Mouse (Mus musculus) mouse embryonic stem cell (cell line): ENCODE data around the gene Fhit.

ENCODE experiments used
- in situ Hi-C, 2 experiments: fragments of 300-500 bp; cut with MboI; formaldehyde crosslinking; loops; 1 replicate in 1 of 2; 3 replicates in 1 of 2; pipeline ENCODE4 v1.14.3; 2019 to 2020; ENCODE audit warnings: low sequenced_read_pairs in 2 of 2, low pct_unique_long_range_greater_than_20kb in 1 of 2, mixed read lengths in 1 of 2; ENCODE audit not compliant: unreplicated experiment in 1 of 2

Gene Fhit

GRCm38 (mm10) chr14:10567771-10568170 is 594.1 kb downstream of the Fhit start:
- in situ Hi-C loops = no loop called here

GRCm38 (mm10) chr14:10554755-10555154 is 607.1 kb downstream of the Fhit start:
- in situ Hi-C loops = no loop called here

DNA sequence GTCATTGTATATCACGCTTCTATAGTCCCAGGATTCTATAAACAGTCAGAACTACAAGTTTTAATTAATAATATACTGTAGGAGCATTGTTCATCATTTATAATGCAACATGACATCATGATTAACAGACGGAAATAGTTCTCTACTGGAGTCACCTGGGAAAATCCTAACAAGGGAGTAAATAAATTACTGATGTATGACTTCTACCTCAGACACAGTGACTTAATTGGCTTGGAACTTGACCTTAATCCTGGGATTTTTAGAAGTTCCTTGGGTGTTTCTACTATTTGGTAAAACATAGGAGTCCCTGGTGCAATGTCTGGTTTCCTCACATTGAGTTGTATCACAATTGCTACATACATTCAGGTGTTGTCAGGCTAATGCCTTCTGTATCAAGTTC is 613.2 kb downstream of the Fhit start:
- in situ Hi-C loops = no loop called here

GRCm38 (mm10) chr14:10545916-10546315 is 615.9 kb downstream of the Fhit start:
- in situ Hi-C loops = no loop called here

DNA sequence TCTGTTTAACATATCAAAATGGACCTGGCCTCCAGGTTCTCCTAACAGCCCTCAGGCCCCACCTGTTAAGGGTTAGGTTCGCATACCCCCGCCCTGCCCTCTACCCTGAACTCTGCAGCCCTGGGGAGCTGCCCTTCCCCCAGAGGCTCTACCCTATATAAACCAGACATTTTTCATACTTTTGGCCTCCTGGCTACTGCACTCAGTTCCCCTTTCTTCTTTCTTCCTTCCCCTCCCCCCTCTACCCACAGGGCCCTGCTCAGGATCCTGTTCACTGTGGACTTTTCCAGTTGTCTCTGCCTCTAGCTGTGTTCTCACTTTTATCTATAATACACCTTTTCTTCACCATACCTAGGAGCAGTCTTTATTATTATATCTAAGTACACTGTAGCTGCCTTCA is 627.0 kb downstream of the Fhit start:
- in situ Hi-C loops = no loop called here

GRCm38 (mm10) chr14:10531748-10532500 is 629.9 kb downstream of the Fhit start:
- in situ Hi-C loops = no loop called here

DNA sequence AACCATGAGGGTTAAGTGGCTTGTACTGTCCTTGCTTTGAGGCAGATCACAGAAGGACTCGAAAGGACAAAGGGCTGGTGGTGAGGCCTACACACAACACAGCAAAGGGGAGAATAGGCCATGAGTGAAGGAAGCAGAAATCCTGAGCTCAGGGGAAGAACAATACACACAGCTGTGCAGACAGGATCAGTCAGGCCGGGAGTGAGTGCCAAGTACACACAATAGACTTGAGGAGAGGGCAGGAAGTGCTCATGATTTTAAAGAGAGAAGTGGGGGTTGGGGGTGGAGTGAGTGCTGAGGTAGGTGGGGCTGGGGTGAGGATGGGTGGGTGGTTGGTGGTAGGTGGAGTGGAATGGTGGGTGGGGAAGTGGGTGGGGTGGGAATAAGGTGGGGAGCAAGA is 635.0 kb downstream of the Fhit start:
- in situ Hi-C loops = no loop called here

DNA sequence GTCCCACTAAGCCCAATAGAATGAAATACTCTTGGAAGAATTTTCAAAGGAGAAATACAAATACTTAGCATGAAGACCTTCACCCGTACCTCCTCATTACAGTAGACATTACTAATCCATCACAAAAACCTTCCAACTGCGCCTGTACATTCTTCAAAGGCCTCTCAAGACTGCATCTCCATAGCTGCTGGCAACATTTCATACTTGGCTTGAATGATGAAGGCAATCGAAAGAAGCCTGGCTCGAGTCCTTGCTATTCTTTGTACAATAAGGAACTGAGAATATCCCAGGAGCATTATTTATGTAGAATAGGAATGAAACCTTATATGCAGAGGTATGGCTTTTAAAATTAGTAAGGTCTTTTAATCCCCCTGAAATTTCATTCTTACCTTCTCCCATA is 636.0 kb downstream of the Fhit start:
- in situ Hi-C loops = no loop called here

- in situ Hi-C loops = no loop called here
These were observed 647.8 kb downstream of the Fhit start for GRCm38 (mm10) chr14:10514026-10514425.

- in situ Hi-C loops = no loop called here
These were observed 652.6 kb downstream of the Fhit start for GRCm38 (mm10) chr14:10509252-10509651.

DNA sequence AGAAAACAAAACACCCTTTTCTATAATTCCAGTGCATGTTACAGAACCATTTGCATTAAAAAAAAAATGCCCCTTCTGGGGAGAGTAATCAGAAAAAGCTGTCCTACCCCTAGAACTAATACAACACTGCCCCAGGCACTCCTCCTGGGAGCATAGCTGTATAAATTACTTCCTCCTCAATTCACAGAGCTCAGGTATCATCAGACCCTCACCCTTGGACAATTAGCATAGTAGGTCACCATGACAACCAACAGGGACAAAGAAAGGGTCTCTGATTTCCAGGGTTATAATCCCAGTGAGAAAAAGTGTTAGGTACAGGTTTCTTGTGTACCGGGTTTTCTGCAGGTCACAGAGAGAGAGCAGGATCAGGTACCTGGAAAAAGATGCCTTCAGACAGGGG is 654.3 kb downstream of the Fhit start:
- in situ Hi-C loops = no loop called here

DNA sequence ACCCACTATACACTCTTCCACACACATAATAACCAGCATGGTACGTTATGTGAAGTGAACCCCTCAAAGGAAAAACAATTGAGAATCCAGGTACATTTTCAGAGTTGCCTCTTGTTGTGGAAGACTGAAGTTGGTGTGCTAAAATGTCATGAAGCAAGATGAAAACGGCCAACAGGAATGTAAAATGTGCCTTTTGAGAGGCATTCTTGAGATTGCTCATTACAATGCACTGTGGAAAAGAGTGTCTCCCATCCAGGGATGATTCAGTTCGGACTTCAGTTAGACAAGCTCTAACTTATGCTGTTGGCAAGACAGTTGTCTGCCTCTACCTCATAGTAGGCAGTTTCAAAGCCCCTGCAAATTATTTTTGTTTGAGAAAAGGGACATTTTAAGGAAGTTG is 676.0 kb downstream of the Fhit start:
- in situ Hi-C loops = no loop called here

GRCm38 (mm10) chr14:10482851-10483613 is 678.8 kb downstream of the Fhit start:
- in situ Hi-C loops = no loop called here

DNA sequence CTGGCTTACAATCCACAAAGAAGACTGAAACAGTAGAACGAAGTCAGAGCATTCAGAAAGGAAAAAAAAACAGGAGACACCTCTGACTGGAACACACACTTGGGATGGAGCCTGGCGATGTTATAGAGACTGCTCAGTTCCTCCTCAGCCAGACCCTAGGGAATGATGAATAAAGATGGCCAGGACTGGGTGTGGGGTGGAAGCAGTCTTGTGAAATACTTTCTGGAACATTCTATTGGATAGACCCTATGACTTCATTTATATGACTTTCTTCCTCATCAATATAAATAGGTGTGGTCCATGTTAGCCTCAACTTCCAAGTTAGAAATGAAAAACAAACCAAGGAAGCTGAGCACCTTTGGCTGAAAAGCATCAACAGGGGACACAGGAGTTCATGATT is 680.5 kb downstream of the Fhit start:
- in situ Hi-C loops = no loop called here

- in situ Hi-C loops = no loop called here
These were observed 681.2 kb downstream of the Fhit start for GRCm38 (mm10) chr14:10480681-10481080.

DNA sequence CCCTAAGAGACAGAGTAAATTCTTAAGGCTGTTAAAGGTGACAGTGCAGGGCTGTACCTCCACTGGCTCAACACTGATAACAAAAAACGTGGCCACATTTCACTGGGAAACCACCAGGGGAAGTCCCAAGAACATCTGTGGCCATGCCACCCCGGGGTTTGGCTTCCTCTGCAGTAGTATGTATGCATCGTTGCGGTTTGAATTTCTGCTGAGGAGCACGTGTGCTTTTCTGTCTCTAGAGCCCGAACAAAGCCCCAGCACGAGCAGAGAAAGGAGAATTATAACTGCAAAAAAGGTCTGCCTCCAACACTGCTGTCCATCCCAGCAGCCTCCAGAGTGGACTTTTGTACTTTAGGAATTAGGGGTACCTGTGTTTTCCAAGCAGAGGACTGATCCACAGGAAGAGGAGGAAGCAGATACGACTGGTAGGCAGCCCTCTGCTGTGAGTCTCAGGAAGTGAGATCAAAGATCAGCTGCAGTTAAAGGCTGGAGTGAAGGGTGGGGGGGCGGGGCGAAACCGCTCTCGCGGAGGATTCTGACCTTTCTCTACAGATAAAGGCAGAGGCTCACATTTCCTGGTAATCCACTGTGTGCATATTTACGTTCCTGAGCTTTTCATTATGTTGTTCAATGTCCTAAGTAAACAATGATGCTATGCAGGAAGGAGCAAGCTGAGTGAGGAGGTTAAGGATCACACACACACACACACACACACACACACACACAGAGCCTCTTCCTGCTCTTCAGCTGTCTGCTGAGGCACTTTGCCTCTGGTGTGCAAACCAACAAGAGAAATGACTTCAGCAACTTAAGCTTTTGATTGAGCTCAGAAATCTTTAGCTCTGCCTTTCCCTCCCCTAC is 708.6 kb downstream of the Fhit start:
- in situ Hi-C loops = no loop called here

GRCm38 (mm10) chr14:10452234-10452633 is 709.6 kb downstream of the Fhit start:
- in situ Hi-C loops = no loop called here

DNA sequence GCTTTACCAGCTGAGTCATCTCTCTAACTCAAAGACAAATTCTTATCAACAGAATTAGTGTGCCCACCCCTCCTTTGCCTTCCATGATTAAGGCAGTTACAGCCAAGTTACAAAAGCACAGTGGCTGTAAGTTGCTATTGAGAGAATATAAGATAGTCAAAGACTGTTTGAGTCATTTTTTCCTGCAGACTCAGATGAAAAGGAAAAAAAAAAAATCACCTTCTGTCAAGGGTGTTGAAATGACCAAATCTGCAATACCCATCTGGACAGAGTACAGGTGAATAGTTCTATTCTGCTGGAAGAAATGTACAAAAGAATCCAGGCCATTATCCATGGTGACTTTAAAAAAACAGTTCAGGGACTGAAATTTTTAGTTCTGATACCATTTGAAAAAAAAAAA is 716.5 kb downstream of the Fhit start:
- in situ Hi-C loops = no loop called here
